Comparison of ENCODE assay signal across 9 mouse cellular contexts in the genomic region with DNA sequence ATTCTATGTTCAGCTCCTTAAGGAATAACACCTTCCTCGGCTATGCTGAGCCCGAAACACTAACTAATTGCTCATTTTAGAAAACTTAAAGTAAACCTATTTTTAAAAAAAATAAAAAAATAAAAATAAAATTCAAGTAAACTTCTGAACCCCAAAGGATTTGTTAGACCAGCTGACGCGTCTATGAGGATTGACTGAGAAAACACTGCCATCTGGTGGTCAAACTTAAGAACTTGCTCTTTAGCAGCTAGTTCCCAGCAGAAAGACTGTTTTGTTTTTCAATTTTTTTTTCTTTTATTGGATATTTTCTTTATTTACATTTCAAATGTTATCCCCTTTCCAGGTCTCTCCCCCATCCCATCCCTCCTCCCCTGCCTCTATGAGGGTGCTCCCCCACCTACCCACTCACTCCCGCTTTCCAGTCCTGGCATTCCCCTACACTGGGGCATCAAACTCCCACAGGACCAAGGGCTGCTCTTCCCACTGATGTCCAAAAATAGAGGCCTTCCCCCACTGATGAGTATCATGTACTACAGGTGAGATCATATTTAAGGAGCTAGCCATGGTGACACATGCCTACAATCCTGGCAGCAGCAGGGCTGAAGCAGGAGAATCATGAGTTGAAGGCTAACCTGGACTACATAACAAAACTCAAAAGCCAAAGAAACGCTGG. TPM values are rescaled to one million over a fixed set of nuclear protein-coding genes. Genes with fewer than 3 reads are reported as not detected.
DNase-seq lines count a peak whose midpoint lies in the region; ATAC-seq and TF ChIP-seq lines count a peak whose summit lies in the region.
"Had no signal": no experiment of that assay in that cellular context is flagged by ENCODE, and none has a peak within 500 bp of the region (broad histone marks: within the 10 kb centered on the region; RNA-seq: fewer than 3 reads in every experiment).

No protein-coding gene starts in this region.

- no peaks in the 10 kb centered on the region for H3K36me3 ChIP-seq in spleen, adult 2 months (ENCODE audit: control insufficient read depth, insufficient read depth, low read length)
- H3K36me3 ChIP-seq in forebrain, embryonic 15.5 days, result no peaks in the 10 kb centered on the region

- H3K9ac ChIP-seq in forebrain, embryonic 15.5 days (replicated peaks), result no peak overlapping the region

- no peaks in the 10 kb centered on the region for H3K9me3 ChIP-seq in forebrain, embryonic 15.5 days

- no peak overlapping the region for H3K27ac ChIP-seq in spleen, adult 2 months (ENCODE audit: insufficient read depth, low read length)
- H3K27ac ChIP-seq in forebrain, embryonic 15.5 days (replicated peaks), result no peak overlapping the region

- no peaks in the 10 kb centered on the region for H3K27me3 ChIP-seq in spleen, adult 2 months (ENCODE audit: control insufficient read depth, insufficient read depth, low read length)
- H3K27me3 ChIP-seq in forebrain, embryonic 15.5 days, result no peaks in the 10 kb centered on the region

- no peak overlapping the region for H3K4me3 ChIP-seq in spleen, adult 2 months (ENCODE audit: extremely low read depth, insufficient read depth, insufficient read length)
- H3K4me3 ChIP-seq in forebrain, embryonic 15.5 days, result no peak overlapping the region

- no peak overlapping the region for H3K4me2 ChIP-seq in forebrain, embryonic 15.5 days (replicated peaks)

- peak; percentile 45 to 55 for DNase-seq in cerebellum, postnatal 14 days
- no peak for DNase-seq in cerebellum, adult 11 months
- no peak for DNase-seq in spleen, adult 2 months (ENCODE audit: low read depth in 1 of 2, low spot score in 2 of 2)
- DNase-seq in spleen, postnatal 14 days (ENCODE audit: low spot score in 2 of 2), result no peak
- DNase-seq in mesoderm, embryonic 11.5 days (ENCODE audit: low read depth, low spot score), result peak; percentile 54
- DNase-seq in thymus, postnatal 4 days, result no peak
- DNase-seq in gastrocnemius, postnatal 36 days, result no peak

- WGBS in spleen, adult 2 months, result 26% methylated on average over 6 of the region's 6 CpGs
- 23% methylated on average over 6 of the region's 6 CpGs for WGBS in forebrain, embryonic 15.5 days

- intact Hi-C loops in gastrocnemius, postnatal 36 days (cut with DNase I), result loop anchor here (5.0 kb wide), 1 partner anchor 723 kb away; no protein-coding TSS in a partner anchor

- H3K4me1 ChIP-seq in spleen, adult 2 months (ENCODE audit: control insufficient read depth, insufficient read depth, insufficient read length), result no peaks in the 10 kb centered on the region
- no peaks in the 10 kb centered on the region for H3K4me1 ChIP-seq in forebrain, embryonic 15.5 days

- TF ChIP-seq CTCF in spleen, adult 2 months (IDR thresholded peaks at IDR 0.05; ENCODE audit: extremely low read depth, insufficient read depth, insufficient read length, insufficient replicate concordance), result 0 out of 2 replicates have a peak, but pooled peaks have one; percentile 20

- TF ChIP-seq POLR2A in spleen, adult 2 months (IDR thresholded peaks at IDR 0.05; ENCODE audit: low read depth, low read length), result no peak

- peak; percentile 81 for ATAC-seq in forebrain, embryonic 15.5 days (replicated peaks)

RNA-seq across cellular contexts. Expression of a gene that starts 3.0 kb away (rescaled TPM):
- polyA plus RNA-seq in spleen, adult 2 months (2012; rRNA removed), result not detected in 2 replicates
- not detected in 2 replicates for polyA plus RNA-seq in forebrain, embryonic 15.5 days (2015; fragmentation: Nextera tagmentation; extraction: Ambion mirVana)
- not detected for total RNA-seq in gastrocnemius, postnatal 36 days (2021)
- total RNA-seq: left cerebral cortex, adult 18-20 months had no signal

RNA-seq across cellular contexts. Expression of a gene that starts 20.3 kb away (rescaled TPM):
- 23.0 and 32.8 TPM in 2 replicates for polyA plus RNA-seq in spleen, adult 2 months (2012; rRNA removed)
- 89.1 and 95.5 TPM in 2 replicates for polyA plus RNA-seq in forebrain, embryonic 15.5 days (2015; fragmentation: Nextera tagmentation; extraction: Ambion mirVana)
- 10 to 100 TPM; 43.1 to 48.5 TPM for total RNA-seq in gastrocnemius, postnatal 36 days (2021)

RNA-seq across cellular contexts. Expression of a gene that starts 56.7 kb away (rescaled TPM):
- polyA plus RNA-seq in spleen, adult 2 months (2012; rRNA removed), result 8.8 and 14.3 TPM in 2 replicates
- 12.1 and 12.3 TPM in 2 replicates for polyA plus RNA-seq in forebrain, embryonic 15.5 days (2015; fragmentation: Nextera tagmentation; extraction: Ambion mirVana)
- total RNA-seq in gastrocnemius, postnatal 36 days (2021), result 1 to 10 TPM; 4.6 to 5.7 TPM

Comparison
In these comparisons a context has a peak if more than half of its experiments do, and no peak if none do; other contexts are left out.
1. DNase-seq: peak in cerebellum, postnatal 14 days (2 of 2) and mesoderm, embryonic 11.5 days (single experiment); none in cerebellum, adult 11 months (single experiment), spleen, adult 2 months (0 of 2), spleen, postnatal 14 days (0 of 2), thymus, postnatal 4 days (single experiment) and gastrocnemius, postnatal 36 days (0 of 2).